Mouse (Mus musculus): ENCODE data around the gene Dph5. TPM values are rescaled to one million over a fixed set of nuclear protein-coding genes. Genes with fewer than 3 reads are reported as not detected.

Dph5 gene
- total and polyA plus RNA-seq, 3 experiments, result 37.0 to 70.0 (median 55.1) TPM

- Histone ChIP-seq H3K79me2 (replicated peaks; ENCODE audit: control insufficient read depth, extremely low read depth, insufficient read depth, poor library complexity, severe bottlenecking) (no peaks in the 10 kb centered on the region), H3K27me3 (replicated peaks) (no peaks in the 10 kb centered on the region), H3K27ac (ENCODE audit: insufficient read depth, low read depth) (no peak overlapping the region), H3K9me3 (replicated peaks; ENCODE audit: low read length) (no peaks in the 10 kb centered on the region), H3K4me2 (ENCODE audit: insufficient read depth, low read depth, poor library complexity, severe bottlenecking) (no peak overlapping the region), H3K4me1 (ENCODE audit: control insufficient read depth in 1 of 2, insufficient read depth in 2 of 2) (peaks cover 7 to 14% of the 10 kb centered on the region in 2 experiments; a peak in 3 of 4 replicates), H3K4me3 (replicated peaks in 1 of 3; ENCODE audit: low read depth in 2 of 3, low read length in 2 of 3, poor library complexity in 1 of 3) (no peak overlapping the region), H3K9ac (ENCODE audit: insufficient read depth, low read depth) (no peak overlapping the region), H3K36me3 (replicated peaks in 1 of 2; ENCODE audit: control insufficient read depth in 1 of 2, insufficient read depth in 1 of 2, low read length in 1 of 2) (peaks cover 37 to 88% of the 10 kb centered on the region in 2 experiments)
- no peak for DNase-seq (ENCODE audit: extremely low read depth)
- in situ Hi-C loops (cut with MboI; ENCODE audit: low pct_ligation_motif_present, low pct_unique_long_range_greater_than_20kb, low sequenced_read_pairs) (no loop called here), dilution Hi-C loops (cut with MboI; ENCODE audit: extremely low pct_ligation_motif_present, extremely low pct_unique_long_range_greater_than_20kb, low sequenced_read_pairs) (no loop called here)
- TF ChIP-seq TBP (conservative IDR thresholded peaks at IDR 0.05; ENCODE audit: low read depth, low read length) (no peak), NRF1 (IDR thresholded peaks at IDR 0.05; ENCODE audit: low read depth, low read length) (no peak), CHD1 (IDR thresholded peaks at IDR 0.05; ENCODE audit: low read depth, low read length) (no peak), ZMIZ1 (IDR thresholded peaks at IDR 0.05; ENCODE audit: low read depth, low read length) (no peak), USF1 (IDR thresholded peaks at IDR 0.05; ENCODE audit: low read depth, low read length) (no peak), UBTF (IDR thresholded peaks at IDR 0.05; ENCODE audit: low read depth, low read length) (no peak), MYC (IDR thresholded peaks at IDR 0.05; ENCODE audit: low read depth, low read length) (no peak)
Measured at GRCm38 (mm10) chr3:115971045-115971785, 83.6 kb downstream of the Dph5 start.

DNA sequence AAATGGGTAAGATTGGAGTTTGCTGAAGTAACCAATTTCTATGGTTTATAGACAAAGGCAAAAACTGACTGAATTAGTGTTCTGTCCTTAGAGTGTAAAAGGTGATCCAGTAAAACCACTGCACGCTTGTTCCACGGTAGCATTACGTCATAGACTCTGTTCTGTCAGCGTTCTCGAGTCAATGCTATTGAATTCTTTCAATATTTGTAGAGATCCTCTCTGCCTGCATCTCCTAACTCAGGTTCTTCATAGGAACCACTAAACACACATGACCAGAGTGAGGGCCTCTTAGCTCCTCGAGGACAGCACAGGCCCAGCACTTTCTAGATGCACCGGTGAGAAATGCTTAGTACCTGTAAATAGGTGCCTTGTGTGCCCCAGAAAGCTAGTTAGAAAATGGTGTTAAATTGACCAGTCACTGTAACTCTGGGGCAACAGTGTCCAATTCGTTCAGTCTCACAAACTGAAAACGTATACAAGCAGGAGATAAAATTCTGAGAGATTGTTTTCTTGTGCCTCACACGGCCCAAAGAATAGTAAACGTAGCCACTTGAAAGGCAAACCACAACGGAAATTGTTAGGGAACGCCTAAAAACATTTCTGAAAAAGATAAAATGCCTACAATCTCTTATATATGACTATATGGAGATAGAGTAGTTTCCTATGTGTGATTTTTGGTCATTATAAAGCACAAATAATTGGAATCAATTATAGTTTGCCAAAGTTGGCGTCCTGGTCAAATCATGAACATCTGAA lies 84.4 kb downstream of the Dph5 start:
- Histone ChIP-seq H3K9me3 (replicated peaks; ENCODE audit: low read length) (no peaks in the 10 kb centered on the region), H3K36me3 (replicated peaks in 1 of 2; ENCODE audit: control insufficient read depth in 1 of 2, insufficient read depth in 1 of 2, low read length in 1 of 2) (peaks cover 34 to 92% of the 10 kb centered on the region in 2 experiments), H3K9ac (ENCODE audit: insufficient read depth, low read depth) (no peak overlapping the region), H3K27ac (ENCODE audit: insufficient read depth, low read depth) (no peak overlapping the region), H3K27me3 (replicated peaks) (no peaks in the 10 kb centered on the region), H3K4me3 (replicated peaks in 1 of 3; ENCODE audit: low read depth in 2 of 3, low read length in 2 of 3, poor library complexity in 1 of 3) (no peak overlapping the region), H3K79me2 (replicated peaks; ENCODE audit: control insufficient read depth, extremely low read depth, insufficient read depth, poor library complexity, severe bottlenecking) (no peaks in the 10 kb centered on the region), H3K4me2 (ENCODE audit: insufficient read depth, low read depth, poor library complexity, severe bottlenecking) (no peak overlapping the region), H3K4me1 (ENCODE audit: control insufficient read depth in 1 of 2, insufficient read depth in 2 of 2) (peaks cover 7 to 14% of the 10 kb centered on the region in 2 experiments; a peak in 3 of 4 replicates)
- in situ Hi-C loops (cut with MboI; ENCODE audit: low pct_ligation_motif_present, low pct_unique_long_range_greater_than_20kb, low sequenced_read_pairs) (no loop called here), dilution Hi-C loops (cut with MboI; ENCODE audit: extremely low pct_ligation_motif_present, extremely low pct_unique_long_range_greater_than_20kb, low sequenced_read_pairs) (no loop called here)
- no peak for DNase-seq (ENCODE audit: extremely low read depth)
- TF ChIP-seq E2F4 (IDR thresholded peaks at IDR 0.05; ENCODE audit: insufficient replicate concordance, low read depth, low read length) (no peak), MYC (IDR thresholded peaks at IDR 0.05; ENCODE audit: low read depth, low read length) (no peak), CHD1 (IDR thresholded peaks at IDR 0.05; ENCODE audit: low read depth, low read length) (no peak), MAFK (IDR thresholded peaks at IDR 0.05; ENCODE audit: insufficient replicate concordance, low read length) (no peak), USF1 (IDR thresholded peaks at IDR 0.05; ENCODE audit: low read depth, low read length) (no peak), IRF4 (IDR thresholded peaks at IDR 0.05; ENCODE audit: low read depth, low read length) (no peak), POLR2AphosphoS2 (IDR thresholded peaks at IDR 0.05; ENCODE audit: low read depth, low read length) (no peak), JUND (conservative IDR thresholded peaks at IDR 0.05; ENCODE audit: low read depth, low read length) (no peak), MEF2A (IDR thresholded peaks at IDR 0.05; ENCODE audit: borderline replicate concordance, low read depth, low read length) (no peak)
